Mouse (Mus musculus) cortical plate, adult 2 months (tissue): ENCODE data around the gene 1110051M20Rik.

ENCODE experiments used
- CTCF ChIP-seq: fragments of 200-500 bp; IDR thresholded peaks from 2 replicates; pipeline ENCODE4 v1.5.1; 2011; ENCODE audit warnings: mild to moderate bottlenecking, control low read depth, low read length; ENCODE audit not compliant: insufficient read depth; ENCODE audit errors: extremely low read depth
- POLR2A ChIP-seq: fragments of 200-500 bp; IDR thresholded peaks from 2 replicates; pipeline ENCODE4 v1.6.1; 2011; ENCODE audit warnings: mild to moderate bottlenecking, low read length, control low read depth; ENCODE audit not compliant: insufficient read depth; ENCODE audit errors: extremely low read depth

GRCm38 (mm10) chr2:91455826-91456225 lies 11.3 kb upstream of the 1110051M20Rik start:
- TF ChIP-seq POLR2A = no peak
- TF ChIP-seq CTCF = peak; percentile 61
